Mouse (Mus musculus) frontal cortex, adult (tissue): Measurements from ENCODE around the gene Apopt1.

ENCODE experiments used
- ATAC-seq: cut with Nextera tagmentation; 2 replicates; pipeline ENCODE4 v1.9.2; 2017; ENCODE audit warnings: mild to moderate bottlenecking, moderate library complexity, mixed read lengths; ENCODE audit not compliant: low TSS enrichment

The Apopt1 gene

GRCm38 (mm10) chr12:111769816-111770577, 56.9 kb downstream of the Apopt1 start:
- peak; percentile 25; the same call in 1 of the 2 replicates for ATAC-seq

GRCm38 (mm10) chr12:111770651-111771050, 57.6 kb downstream of the Apopt1 start:
- ATAC-seq: no peak

- no peak for ATAC-seq
Observed at GRCm38 (mm10) chr12:111774156-111774555, 61.1 kb downstream of the Apopt1 start.

GRCm38 (mm10) chr12:111774845-111775244, 61.8 kb downstream of the Apopt1 start:
- ATAC-seq: peak; percentile 51

- no peak for ATAC-seq
Observed at GRCm38 (mm10) chr12:111777919-111778318, 64.9 kb downstream of the Apopt1 start.

GRCm38 (mm10) chr12:111779544-111779943, 66.5 kb downstream of the Apopt1 start:
- no peak for ATAC-seq

- no peak for ATAC-seq
Observed at GRCm38 (mm10) chr12:111785174-111785573, 72.1 kb downstream of the Apopt1 start.

- no peak for ATAC-seq
Observed at GRCm38 (mm10) chr12:111787015-111787414, 74.0 kb downstream of the Apopt1 start.

GRCm38 (mm10) chr12:111790090-111790489, 77.0 kb downstream of the Apopt1 start:
- ATAC-seq: no peak

GRCm38 (mm10) chr12:111790631-111791030, 77.6 kb downstream of the Apopt1 start:
- no peak for ATAC-seq

GRCm38 (mm10) chr12:111791474-111792104, 78.5 kb downstream of the Apopt1 start:
- peak; percentile 38 for ATAC-seq

GRCm38 (mm10) chr12:111794102-111794501, 81.0 kb downstream of the Apopt1 start:
- ATAC-seq: peak; percentile 78

- ATAC-seq: no peak
Observed at GRCm38 (mm10) chr12:111794526-111795179, 81.6 kb downstream of the Apopt1 start.

- ATAC-seq: no peak
Observed at GRCm38 (mm10) chr12:111795180-111795895, 82.3 kb downstream of the Apopt1 start.

GRCm38 (mm10) chr12:111797251-111797650, 84.2 kb downstream of the Apopt1 start:
- no peak for ATAC-seq

GRCm38 (mm10) chr12:111798493-111798892, 85.4 kb downstream of the Apopt1 start:
- ATAC-seq: no peak

GRCm38 (mm10) chr12:111800459-111801183, 87.6 kb downstream of the Apopt1 start:
- peak; percentile 34; the same call in 1 of the 2 replicates for ATAC-seq

- no peak for ATAC-seq
Observed at GRCm38 (mm10) chr12:111803538-111803937, 90.5 kb downstream of the Apopt1 start.
